Mouse (Mus musculus): Measurements from ENCODE around the gene Usp16. TPM values are rescaled to one million over a fixed set of nuclear protein-coding genes. Genes with fewer than 3 reads are reported as not detected.
"Not testable (repeated sequence)": the region's sequence is repeated elsewhere in the genome, so short reads cannot be mapped to it uniquely, and the experiment has no call there.

Gene Usp16
- total RNA-seq, 2 experiments from 2014 or later = 30.6 to 39.8 TPM

GRCm38 (mm10) chr16:87486739-87487138 is 32.2 kb downstream of the Usp16 start:
- DNase-seq = no peak

GRCm38 (mm10) chr16:87488605-87489004 is 34.1 kb downstream of the Usp16 start:
- DNase-seq = no peak

DNA sequence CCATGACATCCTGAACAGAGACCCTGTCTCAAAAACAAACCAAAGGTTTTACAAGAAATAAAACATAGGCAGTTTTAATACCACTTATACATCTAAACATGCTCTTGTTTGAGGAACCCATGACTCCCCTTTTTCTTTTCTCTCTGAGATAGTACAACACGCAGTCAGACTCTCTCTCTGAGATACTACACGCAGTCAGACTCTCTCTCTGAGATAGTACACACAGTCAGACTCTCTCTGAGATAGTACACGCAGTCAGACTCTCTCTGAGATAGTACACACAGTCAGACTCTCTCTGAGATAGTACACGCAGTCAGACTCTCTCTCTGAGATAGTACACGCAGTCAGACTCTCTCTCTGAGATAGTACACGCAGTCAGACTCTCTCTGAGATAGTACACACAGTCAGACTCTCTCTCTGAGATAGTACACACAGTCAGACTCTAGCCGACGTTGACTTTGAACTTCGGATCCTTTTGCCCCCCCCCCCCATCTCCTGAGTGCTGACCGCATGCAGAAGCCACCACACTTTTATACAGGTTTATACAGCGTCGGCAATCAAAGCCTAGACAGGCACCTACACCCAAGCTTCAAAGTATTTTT is 37.8 kb downstream of the Usp16 start:
- not testable (repeated sequence) for DNase-seq

GRCm38 (mm10) chr16:87494955-87495655 is 40.6 kb downstream of the Usp16 start:
- DNase-seq = peak in 1 of 2 experiments; percentile 25

DNA sequence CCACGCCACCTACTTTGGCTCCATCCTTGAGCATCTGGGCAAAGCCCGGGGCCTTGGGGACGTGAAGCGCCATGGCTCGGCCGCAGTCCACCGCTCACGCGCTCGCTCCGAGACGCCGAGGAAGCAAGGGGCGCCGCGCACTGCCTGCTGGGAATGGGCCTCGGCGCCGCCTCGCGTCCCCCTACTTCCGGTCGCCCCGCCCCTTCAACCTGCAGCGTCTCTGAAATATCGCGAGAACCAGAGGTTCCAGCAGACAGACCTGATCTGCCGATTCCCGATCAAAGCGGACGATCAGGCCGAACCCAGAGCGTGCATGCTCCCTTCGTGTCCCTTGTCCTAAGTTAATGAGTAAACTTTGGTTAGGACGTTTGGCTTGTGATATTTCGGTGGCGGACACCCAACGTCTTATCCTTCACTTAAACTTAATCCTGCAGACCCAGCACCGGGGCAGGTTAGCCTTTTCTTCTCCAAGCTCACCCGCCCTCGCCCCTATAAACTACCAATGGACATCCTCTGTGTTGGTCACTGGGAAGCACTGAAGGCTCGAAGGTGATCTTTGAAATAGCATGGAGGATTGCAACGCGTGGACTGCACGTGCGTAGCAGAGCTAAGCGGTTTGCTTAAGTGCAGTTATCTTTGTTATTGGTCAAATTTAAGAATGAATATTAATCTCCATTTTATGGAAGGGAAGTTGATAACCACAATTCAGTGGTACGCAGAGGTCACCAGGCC is 41.4 kb downstream of the Usp16 start, which contains the start of gene Cct8:
Cct8 (minus strand) TSS at position 158 of the 732 bp plus-strand sequence.
- DNase-seq = peak; percentile 98

GRCm38 (mm10) chr16:87496728-87497127 is 42.2 kb downstream of the Usp16 start:
- DNase-seq = no peak

- no peak for DNase-seq
These were observed 42.7 kb downstream of the Usp16 start for GRCm38 (mm10) chr16:87497171-87497570.

DNA sequence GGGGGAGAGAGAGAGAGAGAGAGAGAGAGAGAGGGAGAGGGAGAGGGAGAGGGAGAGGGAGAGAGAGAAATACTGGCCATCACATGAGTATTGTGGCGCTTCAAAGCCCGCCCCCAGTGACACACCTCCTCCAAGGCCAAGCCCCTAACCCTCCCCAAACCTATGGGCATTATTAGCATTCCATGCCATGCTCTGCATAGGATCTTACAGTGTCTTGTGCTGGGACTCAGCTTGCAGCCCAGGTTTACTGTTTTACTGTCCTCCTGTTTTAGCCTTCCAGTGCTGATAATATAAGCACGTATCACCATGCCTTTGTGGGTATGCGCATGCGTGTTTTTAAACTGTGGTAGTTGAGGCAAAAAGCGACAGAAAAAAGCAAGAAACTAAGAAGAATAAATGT is 45.1 kb downstream of the Usp16 start:
- DNase-seq = no peak

GRCm38 (mm10) chr16:87501304-87502078 is 47.0 kb downstream of the Usp16 start:
- DNase-seq = peak in 1 of 2 experiments; percentile 29

- no peak for DNase-seq
These were observed 57.2 kb downstream of the Usp16 start for GRCm38 (mm10) chr16:87511706-87512105.

- no peak for DNase-seq
These were observed 57.8 kb downstream of the Usp16 start for GRCm38 (mm10) chr16:87512331-87512730.

DNA sequence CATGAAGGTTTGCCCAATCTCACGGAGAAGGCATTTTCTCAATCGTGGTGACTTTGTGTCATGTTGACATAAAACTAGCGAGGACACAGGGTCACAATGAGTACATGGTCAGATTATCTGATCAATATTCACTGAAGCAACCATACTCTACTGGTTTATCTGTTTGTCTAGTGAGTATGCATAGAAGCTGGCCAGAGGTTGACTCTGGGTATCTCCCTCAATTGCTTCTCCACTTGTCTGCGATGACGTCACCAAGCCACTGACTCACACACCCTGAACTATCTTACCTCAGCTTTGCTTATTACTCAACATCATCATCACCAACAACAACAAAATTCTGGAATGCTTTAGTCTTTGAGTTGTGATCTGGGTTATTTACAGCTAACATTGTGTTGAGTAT is 69.7 kb downstream of the Usp16 start:
- no peak for DNase-seq

DNA sequence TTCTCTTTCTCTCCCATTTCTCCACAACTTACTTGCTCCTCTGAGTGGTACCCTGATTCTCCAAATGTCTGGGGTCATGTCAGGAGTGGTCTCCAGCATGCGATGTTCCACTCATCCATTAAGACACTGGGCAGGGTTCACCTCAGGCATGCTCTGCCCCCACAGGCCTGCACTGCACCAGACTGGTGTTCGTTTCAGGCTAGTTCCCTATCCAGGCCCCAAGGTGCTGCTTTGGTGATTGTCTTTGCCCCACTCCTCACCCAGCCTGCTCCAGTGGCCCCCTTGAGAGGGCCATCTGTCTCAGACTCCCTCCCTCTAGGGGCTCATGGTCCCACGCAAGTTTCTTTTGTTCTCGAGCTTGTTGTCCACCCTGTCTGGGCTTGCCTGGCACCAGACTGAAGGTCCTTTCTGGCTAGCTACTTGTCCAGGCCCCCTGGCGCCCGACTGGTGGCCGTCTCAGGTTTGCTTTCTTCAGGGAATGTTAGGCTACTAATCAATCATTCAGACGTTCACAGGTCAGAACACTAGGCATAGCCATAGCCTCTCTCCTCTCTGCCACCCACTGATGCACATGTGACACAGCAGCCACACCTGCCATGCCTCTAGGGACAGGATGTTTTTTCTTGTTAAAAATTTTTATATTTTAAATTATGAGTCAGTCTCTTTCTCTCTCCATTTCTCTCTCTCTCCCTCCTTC is 73.2 kb downstream of the Usp16 start:
- DNase-seq = no peak

GRCm38 (mm10) chr16:87528755-87529154 is 74.3 kb downstream of the Usp16 start:
- no peak for DNase-seq

Other genes with a start within 250 kb of the Usp16 start
- gene N6amt1, start 100.5 kb upstream of the Usp16 start, total RNA-seq (2021) = 10 to 100 TPM; 18.6 to 22.4 TPM
- 10 to 100 TPM; 22.0 to 22.5 TPM for gene Ltn1, start 22.1 kb upstream of the Usp16 start, total RNA-seq (2021)
- 1 to 10 TPM; 5.7 to 6.2 TPM for gene Rwdd2b, start 14.1 kb upstream of the Usp16 start, total RNA-seq (2021)
- gene Cct8, start 41.2 kb downstream of the Usp16 start, total RNA-seq (2021) = 100 to 1,000 TPM; 167 to 185 TPM
- gene Map3k7cl, start 98.6 kb downstream of the Usp16 start, total RNA-seq (2021) = 1 to 10 TPM; 1.8 TPM
- 10 to 100 TPM; 28.3 to 31.8 TPM for gene Bach1, start 244.2 kb downstream of the Usp16 start, total RNA-seq (2021)

Data from heart, adult 18-20 months (tissue).